In the genomic region with DNA sequence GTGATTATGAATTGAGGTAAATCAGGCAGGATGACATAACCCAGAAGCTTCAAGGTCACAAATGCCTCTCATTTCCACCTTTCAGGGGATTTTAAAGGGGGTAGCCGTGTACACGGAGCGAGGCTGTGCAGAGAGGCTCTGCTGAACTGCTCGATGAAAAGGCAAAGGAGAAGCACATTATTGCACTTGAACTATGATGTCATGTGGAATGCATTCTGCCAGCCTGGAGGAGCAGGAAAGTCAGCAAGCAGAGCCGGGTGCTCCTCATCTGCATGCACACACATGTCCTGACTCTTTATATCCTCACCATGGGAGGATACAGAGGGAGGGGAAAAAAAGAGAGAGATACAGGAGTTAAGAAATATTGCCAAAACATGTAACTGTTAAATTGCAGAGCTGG, we compare ENCODE assay signal across 15 mouse cellular contexts.
A peak's percentile ranks its signal among the peaks of the same experiment; 100 is the strongest.
DNase-seq lines count a peak whose midpoint lies in the region; ATAC-seq and TF ChIP-seq lines count a peak whose summit lies in the region.
"Had no signal": no experiment of that assay in that cellular context is flagged by ENCODE, and none has a peak within 500 bp of the region (broad histone marks: within the 10 kb centered on the region; RNA-seq: fewer than 3 reads in every experiment).

No protein-coding gene starts in this region.

- H3K4me3 ChIP-seq in heart, embryonic 11.5 days (ENCODE audit: low read depth, low read length) = no peak overlapping the region
- H3K4me3 ChIP-seq in lung, postnatal 0 days (ENCODE audit: low read depth, low read length) = no peak overlapping the region
- H3K4me3 ChIP-seq in forebrain, postnatal 0 days (ENCODE audit: low read depth, low read length) = no peak overlapping the region
- H3K4me3 ChIP-seq: megakaryocyte, embryonic 14.5 days; stomach, embryonic 15.5 days had no signal

- no peaks in the 10 kb centered on the region for H3K9me3 ChIP-seq in heart, embryonic 11.5 days (replicated peaks; ENCODE audit: control insufficient read depth, low read length)
- H3K9me3 ChIP-seq in lung, postnatal 0 days (ENCODE audit: low read length) = no peaks in the 10 kb centered on the region
- no peaks in the 10 kb centered on the region for H3K9me3 ChIP-seq in forebrain, postnatal 0 days (ENCODE audit: low read length)
- H3K9me3 ChIP-seq: stomach, embryonic 15.5 days had no signal

- no peaks in the 10 kb centered on the region for H3K36me3 ChIP-seq in heart, embryonic 11.5 days (ENCODE audit: control insufficient read depth, insufficient read depth, low read length)
- no peaks in the 10 kb centered on the region for H3K36me3 ChIP-seq in lung, postnatal 0 days (ENCODE audit: insufficient read depth, low read length)
- no peaks in the 10 kb centered on the region for H3K36me3 ChIP-seq in forebrain, postnatal 0 days (ENCODE audit: insufficient read depth)
- H3K36me3 ChIP-seq: G1E; stomach, embryonic 15.5 days had no signal

- 0 out of 2 replicates have a peak overlapping the region, but pooled peaks have one; percentile 29 for H3K27ac ChIP-seq in heart, embryonic 11.5 days (ENCODE audit: low read depth, low read length)
- H3K27ac ChIP-seq in lung, postnatal 0 days (ENCODE audit: low read length) = no peak overlapping the region
- no peak overlapping the region for H3K27ac ChIP-seq in forebrain, postnatal 0 days (ENCODE audit: low read depth, low read length)
- H3K27ac ChIP-seq: stomach, embryonic 15.5 days had no signal

- TF ChIP-seq CTCF in lung, postnatal 0 days (IDR thresholded peaks at IDR 0.05) = no peak
- TF ChIP-seq CTCF in forebrain, postnatal 0 days (IDR thresholded peaks at IDR 0.05; ENCODE audit: low read depth) = no peak

- H3K9ac ChIP-seq in heart, embryonic 11.5 days (ENCODE audit: low read depth, low read length) = no peak overlapping the region
- H3K9ac ChIP-seq in lung, postnatal 0 days (replicated peaks; ENCODE audit: low read depth) = no peak overlapping the region
- no peak overlapping the region for H3K9ac ChIP-seq in forebrain, postnatal 0 days
- H3K9ac ChIP-seq: stomach, embryonic 15.5 days had no signal

- WGBS in heart, embryonic 11.5 days (ENCODE audit: insufficient replicate concordance) = 21% methylated on average over 5 of the region's 5 CpGs
- 35% methylated on average over 5 of the region's 5 CpGs for WGBS in lung, postnatal 0 days
- 9% methylated on average over 5 of the region's 5 CpGs for WGBS in forebrain, postnatal 0 days

- peaks cover 9% of the 10 kb centered on the region; the same call in 1 of the 2 replicates for H3K4me1 ChIP-seq in heart, embryonic 11.5 days (ENCODE audit: control insufficient read depth, insufficient read depth, low read length)
- no peaks in the 10 kb centered on the region for H3K4me1 ChIP-seq in lung, postnatal 0 days (ENCODE audit: insufficient read depth, low read depth, low read length)
- H3K4me1 ChIP-seq in forebrain, postnatal 0 days (ENCODE audit: insufficient read depth) = no peaks in the 10 kb centered on the region
- H3K4me1 ChIP-seq: megakaryocyte, embryonic 14.5 days had no signal

- no peak for DNase-seq in heart, adult 8-10 months (ENCODE audit: low spot score)
- DNase-seq in lung, postnatal 0 days (ENCODE audit: low spot score) = peak; percentile 13
- DNase-seq in lung, postnatal 14 days = no peak
- no peak for DNase-seq in forebrain, postnatal 0 days
- peak; percentile 13 for DNase-seq in retina, embryonic 14.5 days (ENCODE audit: low spot score)
- no peak for DNase-seq in kidney, adult 8-10 months
- no peak for DNase-seq in layer of hippocampus, postnatal 14 days (ENCODE audit: low spot score in 2 of 2)
- DNase-seq: cerebellum, postnatal 10 days; gastrocnemius, postnatal 25 days; kidney, adult 11 months; layer of hippocampus, adult 9-11 months had no signal

- TF ChIP-seq EP300 in lung, postnatal 0 days (IDR thresholded peaks at IDR 0.05) = no peak

- no peak; the same call in 1 of the 2 replicates for ATAC-seq in heart, embryonic 11.5 days (replicated peaks; ENCODE audit: insufficient number of reproducible peaks, low FRiP score, low TSS enrichment)
- ATAC-seq in lung, postnatal 0 days = no peak
- peak; percentile 42 for ATAC-seq in forebrain, postnatal 0 days

- H3K4me2 ChIP-seq in heart, embryonic 11.5 days = no peak overlapping the region
- H3K4me2 ChIP-seq in lung, postnatal 0 days (replicated peaks; ENCODE audit: low read depth, low read length) = no peak overlapping the region
- no peak overlapping the region for H3K4me2 ChIP-seq in forebrain, postnatal 0 days (ENCODE audit: low read depth)
- H3K4me2 ChIP-seq: stomach, embryonic 15.5 days had no signal

- no peaks in the 10 kb centered on the region for H3K27me3 ChIP-seq in heart, embryonic 11.5 days (ENCODE audit: control insufficient read depth, insufficient read depth, low read length)
- no peaks in the 10 kb centered on the region for H3K27me3 ChIP-seq in lung, postnatal 0 days (replicated peaks; ENCODE audit: insufficient read depth, low read length)
- no peaks in the 10 kb centered on the region for H3K27me3 ChIP-seq in forebrain, postnatal 0 days (ENCODE audit: insufficient read depth, low read length)
- H3K27me3 ChIP-seq: megakaryocyte, embryonic 14.5 days; stomach, embryonic 15.5 days had no signal

Comparison
In these comparisons a context has a peak if more than half of its experiments do, and no peak if none do; other contexts are left out.
1. DNase-seq: peak in lung, postnatal 0 days (single experiment) and retina, embryonic 14.5 days (single experiment); none in heart, adult 8-10 months (single experiment), lung, postnatal 14 days (single experiment), forebrain, postnatal 0 days (single experiment), kidney, adult 8-10 months (0 of 2) and layer of hippocampus, postnatal 14 days (0 of 2).